Mouse (Mus musculus): Measurements from ENCODE around the gene Trim67.

GRCm38 (mm10) chr8:124810689-124811394 is 17.9 kb downstream of the Trim67 start:
- no peak for TF ChIP-seq CTCF (IDR thresholded peaks at IDR 0.05; ENCODE audit: low read depth, low read length)
- TF ChIP-seq GATA1 (IDR thresholded peaks at IDR 0.05; ENCODE audit: borderline replicate concordance, low read length), result no peak
- no peak for TF ChIP-seq POLR2AphosphoS5 (IDR thresholded peaks at IDR 0.05; ENCODE audit: insufficient replicate concordance, low read depth, low read length)

Data from G1E (cell line).